Mouse (Mus musculus) kidney, adult 18-20 months (tissue): ENCODE results near the gene Grap2.

ENCODE experiments used
- DNase-seq: peaks from one replicate; pipeline ENCODE4 v3.0.0; 2021

Gene Grap2

DNA sequence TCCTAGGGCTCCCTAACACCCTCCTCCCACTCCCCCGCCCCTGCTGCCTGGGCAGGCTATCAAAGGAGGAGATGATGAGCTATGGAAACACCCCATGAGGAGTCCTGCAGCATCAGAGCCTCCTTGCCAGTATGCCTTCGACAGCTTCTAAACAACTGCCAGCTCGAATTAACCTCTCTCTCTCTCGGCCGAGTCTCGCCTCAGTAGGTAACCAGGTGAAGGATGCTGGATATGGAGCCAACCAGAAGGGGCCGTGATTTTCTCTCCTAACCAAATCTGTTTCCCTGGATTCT is 113.2 kb downstream of the Grap2 start:
- DNase-seq = no peak

DNA sequence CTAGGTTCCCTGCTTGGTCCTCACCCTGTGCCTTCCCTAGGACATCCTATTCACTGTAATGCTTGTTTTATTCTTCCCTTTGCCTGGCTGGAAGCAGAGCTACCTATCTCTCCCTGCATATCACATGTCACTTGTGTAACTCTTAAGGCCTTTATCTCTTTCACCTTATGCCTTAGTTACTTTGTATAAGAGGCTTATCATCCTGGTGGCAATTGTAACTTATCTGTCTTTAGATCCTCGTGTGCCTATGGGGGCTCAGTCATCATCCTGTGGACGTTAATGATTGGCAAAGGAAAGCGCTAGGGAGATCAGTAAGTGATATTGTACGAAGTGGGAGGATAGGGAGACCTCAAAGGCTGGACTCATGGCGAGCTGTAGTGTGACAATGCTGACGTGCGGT is 116.1 kb downstream of the Grap2 start:
- DNase-seq = no peak

DNA sequence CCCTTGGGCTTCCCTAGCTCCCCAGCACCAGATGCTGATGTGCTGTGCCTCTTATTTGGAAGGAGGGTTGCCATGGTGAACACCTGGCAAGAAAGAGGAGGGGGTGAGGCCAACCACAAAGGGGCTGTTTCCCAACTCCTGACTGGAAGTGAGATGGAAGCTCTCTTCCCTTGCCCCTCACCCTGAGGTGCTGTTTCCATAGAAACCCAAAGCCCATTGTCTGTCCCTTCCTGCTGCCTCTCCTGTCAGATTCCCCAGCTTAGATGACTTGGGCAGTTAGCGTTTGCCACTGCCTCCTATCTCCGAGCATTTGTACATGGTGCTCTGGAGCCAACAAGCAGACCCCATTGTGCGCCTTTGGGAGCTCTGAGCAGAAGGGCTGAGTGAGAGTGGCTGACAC is 121.1 kb downstream of the Grap2 start:
- no peak for DNase-seq

DNA sequence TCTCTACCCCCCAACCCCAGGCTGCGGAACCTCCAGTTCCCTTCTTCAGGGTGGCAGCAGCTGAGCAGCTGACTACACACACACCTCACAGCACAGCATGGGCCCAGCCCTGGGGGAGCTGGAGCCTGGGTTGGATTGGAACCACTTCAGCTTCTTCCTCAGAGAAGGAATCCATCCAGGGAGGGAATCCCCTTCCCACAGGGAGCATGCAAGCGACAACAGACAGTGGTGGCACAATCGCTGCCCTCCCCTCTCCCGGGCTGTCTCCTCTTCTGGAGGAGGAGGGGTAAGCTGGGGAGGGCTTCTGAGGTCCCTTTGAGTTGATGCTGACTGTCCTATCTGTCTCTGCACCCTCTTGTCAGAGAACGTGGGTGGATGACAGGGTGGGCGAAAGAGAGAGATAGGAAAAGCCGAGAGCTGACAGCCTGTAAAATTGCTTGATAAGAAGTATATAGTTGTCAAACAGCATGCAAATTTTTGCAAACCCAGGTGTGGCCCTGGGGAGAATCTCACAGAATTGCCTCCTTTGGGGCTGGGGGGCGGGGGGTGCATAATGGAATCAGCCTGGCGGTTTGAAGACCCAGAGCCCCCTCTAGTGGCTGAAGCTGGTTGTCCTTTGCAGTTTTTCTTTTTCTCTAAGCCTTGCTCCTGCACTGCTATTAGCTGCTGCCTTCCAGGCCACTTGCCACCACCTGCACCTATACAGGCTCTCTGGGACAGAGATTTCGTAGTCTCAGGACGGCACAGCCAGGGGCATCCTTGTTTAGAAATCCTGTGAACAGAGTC is 121.9 kb downstream of the Grap2 start:
- DNase-seq = peak; percentile 68

DNA sequence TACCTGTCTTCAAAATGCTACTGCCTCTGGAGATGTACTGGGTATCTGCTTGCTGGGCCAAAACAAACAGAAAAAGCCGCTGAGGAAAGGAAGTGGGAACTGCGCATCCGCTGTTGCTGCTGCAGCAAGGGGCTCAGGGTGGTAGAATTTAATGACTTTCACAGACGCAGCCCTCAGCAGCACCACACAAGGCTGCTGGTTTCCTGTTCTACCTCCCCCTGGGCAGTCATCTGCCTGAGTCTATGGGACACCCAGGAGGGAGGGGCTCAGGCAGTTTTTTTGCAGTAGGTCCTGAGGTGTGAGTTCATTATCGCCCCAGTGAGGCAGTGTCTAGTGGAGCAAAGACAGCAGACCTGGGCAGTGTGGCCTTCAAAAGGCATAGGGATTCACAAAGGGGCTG is 125.2 kb downstream of the Grap2 start:
- no peak for DNase-seq

DNA sequence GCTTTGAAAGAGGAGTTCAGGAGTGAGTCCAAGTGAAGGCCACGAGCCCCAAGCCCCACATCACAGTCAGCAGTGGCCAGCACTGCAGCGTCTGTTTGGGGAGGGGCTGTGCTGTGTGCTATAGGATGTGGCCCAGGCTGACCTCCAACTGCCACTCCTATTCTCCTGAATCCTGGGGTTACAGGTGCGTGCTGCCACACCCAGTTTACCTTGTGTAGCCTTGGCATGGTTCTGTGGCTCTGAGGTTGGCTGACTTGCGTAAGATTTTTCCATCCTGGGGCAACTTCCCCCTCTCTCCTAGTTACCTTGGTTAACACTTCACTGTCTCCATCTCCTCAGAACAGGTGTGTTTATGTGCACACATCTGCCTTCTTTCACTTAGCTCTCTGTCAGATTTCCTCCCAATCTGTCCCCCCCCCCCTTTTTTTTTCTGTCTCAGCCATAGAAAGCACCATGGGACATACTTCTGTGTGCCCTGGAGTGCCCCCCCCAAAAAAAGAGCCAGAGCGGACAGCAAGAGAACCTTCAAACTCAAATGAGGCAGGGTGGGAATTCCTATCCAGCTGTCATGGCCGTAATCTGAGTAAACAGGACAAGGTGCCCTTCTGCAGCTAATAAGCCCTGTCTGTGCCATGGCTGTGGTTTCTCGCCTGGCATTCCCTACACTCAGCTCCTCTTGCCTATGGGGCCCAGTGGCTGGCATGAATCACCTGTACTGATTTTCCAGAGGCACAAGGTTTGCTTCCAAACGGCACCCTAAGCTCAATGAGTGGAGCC is 129.3 kb downstream of the Grap2 start:
- DNase-seq = no peak
